Mouse (Mus musculus): Measurements from ENCODE around the gene Pomgnt1. TPM values are rescaled to one million over a fixed set of nuclear protein-coding genes. Genes with fewer than 3 reads are reported as not detected.

The Pomgnt1 gene
- polyA plus RNA-seq (2017; shearing (Covaris generic)): 10 to 100 TPM in 1 of 3 experiments, 1 to 10 TPM in 2; 7.5 to 11.5 (median 7.7) TPM

DNA sequence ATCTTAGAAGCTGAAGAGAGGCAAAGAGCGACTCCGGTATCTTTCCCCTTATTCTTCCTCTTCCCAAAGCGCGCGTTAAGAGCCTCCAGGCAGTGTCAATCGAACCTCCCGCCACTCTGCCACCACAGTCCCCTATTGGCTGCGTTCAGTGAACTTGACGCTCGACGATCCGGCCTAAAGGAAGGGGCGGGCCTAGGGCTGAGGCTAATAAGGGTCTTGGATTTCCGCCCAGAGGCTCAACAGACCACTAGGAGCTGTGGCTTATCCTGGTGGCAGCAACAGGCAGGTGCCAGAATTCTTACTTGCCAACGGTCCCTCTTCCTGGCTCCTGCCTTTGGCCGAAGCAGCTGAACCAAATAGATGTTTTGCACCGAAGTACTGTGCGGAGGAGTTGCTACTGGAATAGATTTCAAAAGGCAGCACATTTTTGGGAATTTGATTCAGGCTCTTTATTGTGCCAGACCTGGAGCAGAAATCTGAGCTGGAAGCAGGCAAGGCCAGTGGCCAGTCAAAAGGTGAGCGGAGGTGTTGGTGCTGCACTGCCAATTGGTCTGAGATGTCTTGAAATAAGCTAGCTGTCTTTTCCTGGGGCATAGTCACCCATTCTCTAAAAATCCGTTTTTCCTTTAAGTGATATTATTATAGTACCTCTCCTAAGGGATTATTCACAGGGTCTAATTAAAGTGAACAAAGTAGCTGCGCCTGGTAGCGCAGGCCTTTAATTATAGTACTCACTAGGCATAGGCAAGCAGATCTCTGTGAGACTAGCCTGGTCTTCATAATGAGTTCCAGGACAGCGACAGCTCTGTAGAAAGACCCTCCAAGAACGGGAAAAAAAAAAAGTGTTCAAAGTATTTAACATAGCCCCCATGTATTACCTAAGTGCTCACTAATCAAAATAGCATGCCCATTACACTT is at the start of gene Pomgnt1, which contains the start of gene Rad54l:
TSS of gene Pomgnt1 (plus strand) at position 239 of the 918 bp plus-strand sequence.
TSS of gene Rad54l (minus strand) at position 89 of the 918 bp plus-strand sequence.
- peak; percentile 99 for ATAC-seq

DNA sequence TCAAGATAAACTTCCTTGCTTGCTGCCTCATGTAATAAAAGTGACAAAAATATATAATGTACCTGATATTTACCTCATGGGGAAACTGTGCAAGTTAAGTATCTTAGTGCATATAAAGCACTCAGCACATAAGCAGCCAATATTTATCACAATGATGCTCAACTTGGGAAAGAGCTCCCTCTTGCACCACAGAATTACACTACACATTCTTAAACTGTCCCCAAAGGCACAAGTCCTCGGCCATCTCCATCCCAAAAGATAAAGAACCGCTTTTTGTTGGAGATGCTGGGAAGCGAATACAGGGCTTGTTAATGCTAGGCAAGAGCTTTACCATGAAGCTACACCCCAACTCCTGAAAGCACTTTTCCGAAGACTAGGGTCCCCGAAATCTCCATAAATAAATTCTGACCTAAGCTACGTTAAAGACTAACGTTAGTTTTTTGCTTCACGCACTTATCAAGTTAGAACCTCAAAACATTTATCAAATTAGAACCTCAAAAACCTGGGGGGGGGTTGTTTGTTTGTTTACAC is 49.4 kb upstream of the Pomgnt1 start:
- ATAC-seq: no peak

DNA sequence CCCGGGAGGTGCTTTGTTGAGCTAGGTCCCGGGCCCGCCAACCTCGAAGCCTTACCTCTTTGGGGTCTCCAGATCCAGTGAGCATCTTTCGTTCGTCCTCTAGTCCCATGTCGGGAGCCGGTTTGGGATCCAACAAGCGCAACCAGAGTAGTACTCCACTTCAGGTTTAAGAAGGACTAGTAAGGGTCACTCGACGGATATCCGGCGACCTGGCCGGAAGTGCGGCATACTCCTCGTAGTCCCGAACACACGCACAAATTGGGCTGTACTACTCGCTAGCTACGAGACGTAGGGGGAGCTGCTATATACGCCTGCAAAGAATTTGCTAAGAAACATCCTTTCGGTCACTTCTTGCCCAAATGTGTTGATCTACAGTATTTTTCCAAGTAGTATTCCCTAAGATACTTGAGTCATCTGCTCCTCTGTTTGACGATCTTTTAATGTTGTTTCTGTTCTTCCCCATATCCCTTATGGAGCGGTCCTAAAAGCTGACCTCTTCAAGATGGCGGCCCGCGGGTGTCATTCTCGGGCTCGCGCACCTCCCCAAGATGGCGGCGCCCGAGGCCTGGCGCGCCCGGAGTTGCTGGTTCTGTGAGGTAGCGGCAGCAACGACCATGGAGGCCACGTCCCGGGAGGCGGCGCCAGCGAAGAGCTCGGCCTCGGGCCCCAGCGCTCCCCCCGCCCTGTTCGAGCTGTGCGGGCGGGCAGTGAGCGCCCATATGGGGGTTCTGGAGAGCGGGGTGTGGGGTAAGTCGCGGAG is 48.6 kb upstream of the Pomgnt1 start, which contains the start of the genes Uqcrh and Lrrc41:
TSS of gene Uqcrh (minus strand) at position 211 of the 760 bp plus-strand sequence.
TSS of gene Lrrc41 (plus strand) at position 409 of the 760 bp plus-strand sequence.
- ATAC-seq: peak; percentile 93

DNA sequence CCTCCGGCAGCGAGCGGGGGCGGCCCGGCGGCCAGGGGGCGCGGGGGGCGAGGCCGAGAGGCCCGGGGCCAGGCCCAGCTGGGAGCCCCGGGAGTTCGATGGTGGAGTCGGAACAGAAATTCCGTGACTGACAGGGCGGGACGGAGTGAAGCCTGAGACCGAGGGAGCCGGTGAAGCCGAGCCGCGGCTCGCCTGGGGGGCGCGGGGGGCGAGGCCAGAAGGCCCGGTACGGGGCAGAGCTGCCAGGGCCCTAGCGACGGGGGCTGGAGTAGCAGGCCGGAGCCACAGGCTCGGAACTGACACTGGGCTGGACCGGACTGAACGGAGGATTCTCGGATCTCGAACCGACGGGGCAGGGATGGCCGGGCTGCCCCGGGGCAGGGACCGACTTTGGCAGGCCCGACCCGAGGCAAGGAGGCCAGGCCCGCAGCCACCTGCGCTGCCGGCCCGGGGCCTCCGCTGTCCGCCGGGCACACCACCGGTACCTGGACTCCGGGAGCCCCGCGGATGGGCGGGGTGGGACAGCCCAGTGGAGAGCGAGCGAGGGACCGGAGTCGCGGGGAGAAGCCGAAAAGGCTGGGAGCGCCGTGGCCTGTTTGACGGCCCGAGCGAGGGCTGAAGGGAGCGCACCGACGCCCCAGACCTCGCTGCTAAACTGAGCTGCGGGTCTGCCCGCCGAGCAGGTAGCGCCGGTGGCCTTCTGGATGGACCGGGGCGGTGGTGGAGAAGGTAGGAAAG is 47.8 kb upstream of the Pomgnt1 start:
- peak; percentile 18 for ATAC-seq

DNA sequence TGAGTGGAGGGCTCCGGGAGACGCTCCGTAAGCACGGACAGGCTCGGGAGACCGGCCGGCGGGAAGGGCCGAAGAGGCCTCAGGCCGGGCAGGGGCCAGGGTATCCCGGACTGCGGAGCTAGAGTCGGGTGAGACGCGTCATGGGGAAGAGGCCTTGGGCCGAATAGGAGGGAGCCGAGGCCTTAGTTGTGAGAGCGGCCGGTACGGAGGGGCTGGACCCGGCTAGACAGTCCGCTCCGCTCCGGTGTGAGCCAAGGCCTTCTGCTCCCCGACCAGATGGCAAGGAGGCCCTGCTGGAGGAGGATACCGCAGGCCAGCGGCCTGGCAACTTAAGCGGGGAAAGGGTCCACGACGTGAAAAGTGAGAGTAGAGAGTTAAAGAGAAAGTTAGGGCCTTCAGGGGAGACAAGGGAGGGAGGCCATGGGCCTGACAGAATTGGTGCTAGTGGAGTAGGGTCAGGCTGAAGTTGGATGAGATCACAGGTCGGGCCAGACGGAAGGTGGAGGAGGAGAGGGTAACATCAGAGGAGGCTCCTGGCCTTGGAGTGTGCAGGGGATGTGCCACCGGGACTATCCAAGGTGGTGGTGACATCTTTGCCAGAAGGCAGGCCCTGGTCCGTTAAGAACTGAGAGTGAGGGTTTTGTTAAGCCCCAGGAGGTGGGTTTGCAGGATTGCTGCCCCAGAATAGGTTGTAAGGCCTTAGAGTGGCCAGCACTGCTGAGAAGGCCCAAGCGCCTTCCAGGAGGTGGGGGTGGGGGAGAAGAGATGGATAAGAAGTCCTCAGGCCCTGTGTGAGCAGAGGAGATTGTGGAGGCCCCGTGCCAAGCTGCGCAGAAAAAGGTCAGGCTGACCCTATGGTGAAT is 47.0 kb upstream of the Pomgnt1 start:
- no peak for ATAC-seq

DNA sequence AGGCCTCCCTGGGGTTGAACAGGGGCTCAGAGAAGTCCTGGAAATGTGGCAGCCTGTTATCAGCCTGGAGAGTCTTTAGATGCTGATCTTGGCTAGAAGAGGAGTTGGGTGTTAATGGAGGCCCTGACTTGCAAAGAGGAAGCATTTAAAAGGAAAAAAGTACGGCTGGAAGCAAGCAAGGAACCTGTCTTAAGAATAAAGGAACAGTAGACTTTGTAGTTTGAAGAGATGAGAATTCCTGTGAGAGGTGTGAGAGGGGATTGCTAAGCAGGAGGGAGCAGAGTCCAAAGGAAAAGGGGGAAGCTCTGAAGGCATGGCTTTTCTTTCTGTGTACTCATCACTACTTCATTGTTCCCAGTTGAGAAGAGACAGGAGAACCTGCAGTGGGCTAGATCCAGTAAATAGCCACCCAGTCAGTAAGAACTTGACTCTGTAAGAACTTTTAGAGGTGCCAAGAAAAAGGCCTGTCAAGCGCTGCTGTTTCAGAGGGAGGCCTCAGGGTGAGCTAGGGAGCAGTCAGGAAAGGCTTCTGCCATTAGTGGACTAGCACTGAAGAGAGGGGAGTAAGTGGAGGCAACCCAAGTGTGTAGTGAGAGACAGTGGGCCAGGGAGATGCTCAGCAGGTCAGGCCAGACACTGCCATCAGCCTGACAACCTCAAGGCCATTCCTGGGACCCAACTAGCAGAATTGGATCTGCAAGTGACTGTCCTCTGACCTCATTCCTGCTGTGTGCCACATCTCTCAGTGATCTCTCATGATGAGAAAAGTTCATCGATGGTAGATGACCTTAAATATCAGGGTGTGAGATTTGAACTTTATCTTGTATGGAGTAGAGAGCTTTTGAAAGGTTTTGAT is 46.2 kb upstream of the Pomgnt1 start:
- ATAC-seq: no peak

DNA sequence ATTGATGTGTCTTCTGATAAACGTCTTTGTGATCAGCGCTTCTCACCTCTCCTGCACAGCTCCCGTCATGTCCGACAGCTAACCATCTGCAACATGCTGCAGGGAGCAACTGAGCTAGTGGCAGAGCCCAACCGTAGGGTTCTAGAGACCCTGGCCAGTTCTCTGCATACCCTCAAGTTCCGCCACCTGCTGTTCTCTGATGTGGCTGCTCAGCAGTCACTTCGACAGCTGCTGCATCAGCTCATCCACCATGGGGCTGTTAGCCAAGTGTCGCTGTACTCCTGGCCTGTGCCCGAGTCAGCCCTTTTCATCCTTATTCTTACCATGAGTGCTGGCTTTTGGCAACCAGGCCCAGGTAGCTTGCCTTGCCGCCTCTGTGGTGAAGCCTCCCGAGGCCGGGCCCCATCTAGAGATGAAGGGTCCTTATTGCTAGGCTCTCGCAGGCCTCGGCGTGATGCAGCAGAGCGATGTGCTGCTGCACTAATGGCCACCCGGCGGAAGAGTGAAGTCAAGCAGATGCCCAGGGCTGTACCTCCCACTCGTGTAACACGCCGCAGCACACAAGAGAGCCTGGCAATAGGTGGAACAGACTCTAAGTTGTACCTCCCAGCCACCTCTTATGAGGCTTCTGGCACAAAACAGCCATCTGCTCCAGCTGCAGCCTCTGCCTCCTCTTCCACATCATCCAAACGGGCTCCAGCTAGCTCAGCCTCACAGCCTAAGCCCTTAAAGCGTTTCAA is 35.0 kb upstream of the Pomgnt1 start:
- no peak for ATAC-seq

DNA sequence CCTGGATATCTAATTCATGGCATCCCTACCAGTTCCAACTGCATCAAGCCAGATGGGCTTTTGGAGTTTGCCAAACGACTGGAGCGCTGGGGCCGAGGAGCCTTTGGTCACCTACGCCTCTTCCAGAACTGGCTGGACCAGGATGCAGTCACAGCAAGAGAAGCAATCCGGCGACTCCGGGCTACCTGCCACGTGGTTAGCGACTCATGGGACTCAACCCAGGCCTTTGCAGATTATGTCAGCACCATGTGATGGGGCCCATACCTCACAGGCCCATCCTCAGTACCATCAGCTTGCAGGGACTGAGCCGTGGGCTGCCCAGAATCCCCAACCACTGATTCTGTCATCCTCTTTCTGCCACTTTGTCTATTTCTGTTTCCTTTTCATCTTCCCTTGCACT is 27.3 kb upstream of the Pomgnt1 start:
- no peak for ATAC-seq

DNA sequence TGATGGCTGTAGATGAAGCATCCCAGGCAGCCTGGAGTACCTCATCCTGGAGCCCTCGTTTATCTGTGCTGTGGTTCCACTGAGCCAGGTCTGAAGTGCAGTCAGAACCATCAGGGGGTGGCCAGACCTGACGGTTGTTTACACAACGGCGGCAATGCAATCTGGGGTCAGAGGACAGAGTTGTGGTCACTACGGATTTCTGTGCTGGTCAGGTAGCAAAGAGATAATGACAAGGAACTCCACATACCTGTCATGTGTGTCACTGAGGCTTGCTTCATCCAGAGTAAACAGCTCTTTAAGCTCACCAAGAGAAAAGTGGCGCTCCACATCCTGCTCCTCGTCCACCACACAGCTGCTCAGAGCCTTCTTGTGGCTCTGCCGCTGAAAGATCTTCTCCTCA is 26.4 kb upstream of the Pomgnt1 start:
- no peak for ATAC-seq

DNA sequence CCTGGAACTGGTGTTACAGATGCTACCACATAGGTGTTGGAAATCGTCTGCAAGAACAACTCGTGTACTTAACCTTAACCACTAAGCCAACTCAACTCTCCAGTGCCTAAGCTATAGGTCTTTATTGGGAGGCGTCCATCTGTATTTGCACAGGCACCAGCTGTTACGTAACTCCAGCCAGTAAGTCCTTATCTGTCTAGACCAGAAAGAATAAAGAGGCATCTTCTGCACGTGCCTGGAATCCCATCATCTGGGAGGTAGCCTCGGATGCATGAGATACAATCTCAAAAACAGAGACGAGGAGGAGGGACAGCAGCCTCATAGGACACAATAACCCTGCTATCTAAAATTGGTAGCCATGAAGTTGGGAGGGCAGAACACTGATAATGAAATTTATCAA is 22.7 kb upstream of the Pomgnt1 start:
- ATAC-seq: no peak

DNA sequence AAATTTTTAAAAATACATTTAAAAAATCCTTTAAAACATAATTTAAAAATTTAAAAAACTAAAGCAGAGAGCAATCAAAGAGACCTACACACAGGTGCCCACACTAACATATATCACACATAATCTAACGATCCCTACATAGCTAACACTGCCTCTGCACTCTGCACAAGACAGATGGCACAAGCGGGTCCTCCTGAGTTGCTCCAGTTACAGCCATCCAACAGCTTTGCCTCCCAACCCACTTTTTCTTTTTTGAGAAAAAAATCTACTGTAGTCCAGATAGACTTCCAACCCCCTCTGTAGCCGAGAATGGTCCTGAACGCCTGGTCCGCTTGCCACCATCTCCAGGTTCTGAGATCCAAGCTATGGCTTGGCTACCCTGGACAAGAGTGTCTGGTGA is 18.4 kb upstream of the Pomgnt1 start:
- ATAC-seq: no peak

DNA sequence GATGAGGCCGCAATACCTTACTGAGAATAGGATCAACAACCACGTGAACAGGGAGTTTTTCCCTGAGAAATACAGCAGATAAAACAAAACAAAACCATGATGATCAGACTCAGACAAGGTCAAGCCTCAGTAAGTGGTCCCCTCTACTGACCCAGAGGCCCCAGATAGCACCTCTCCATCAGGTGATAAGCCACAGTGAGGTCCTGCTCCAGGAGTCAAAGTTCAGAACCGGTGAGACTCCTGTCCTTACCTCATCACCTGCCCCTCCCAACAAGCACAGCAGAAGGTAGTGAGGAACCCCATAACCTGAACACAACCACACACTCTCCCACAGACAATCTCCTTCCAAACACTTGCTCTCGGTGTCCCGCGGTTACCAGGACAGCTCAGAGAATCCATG is 12.9 kb upstream of the Pomgnt1 start:
- ATAC-seq: no peak

DNA sequence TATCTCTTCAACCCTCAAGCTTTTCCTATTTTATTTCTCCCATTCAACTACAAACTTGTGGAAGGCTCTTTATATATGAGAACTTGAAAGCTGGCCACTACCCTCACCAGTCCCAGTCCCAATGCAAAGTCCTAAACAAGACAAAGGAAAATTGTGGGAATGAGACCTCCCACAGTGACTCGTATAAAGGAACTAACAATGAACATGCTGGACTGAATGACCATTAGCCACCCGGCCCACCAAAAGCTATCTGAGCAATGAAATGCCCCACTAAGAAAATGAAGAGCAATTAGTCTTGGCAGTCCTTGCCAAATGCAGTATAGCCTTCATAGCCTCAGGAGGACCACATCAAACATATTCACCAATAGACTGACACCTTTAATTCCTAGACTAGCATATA is 12.2 kb upstream of the Pomgnt1 start:
- no peak for ATAC-seq

DNA sequence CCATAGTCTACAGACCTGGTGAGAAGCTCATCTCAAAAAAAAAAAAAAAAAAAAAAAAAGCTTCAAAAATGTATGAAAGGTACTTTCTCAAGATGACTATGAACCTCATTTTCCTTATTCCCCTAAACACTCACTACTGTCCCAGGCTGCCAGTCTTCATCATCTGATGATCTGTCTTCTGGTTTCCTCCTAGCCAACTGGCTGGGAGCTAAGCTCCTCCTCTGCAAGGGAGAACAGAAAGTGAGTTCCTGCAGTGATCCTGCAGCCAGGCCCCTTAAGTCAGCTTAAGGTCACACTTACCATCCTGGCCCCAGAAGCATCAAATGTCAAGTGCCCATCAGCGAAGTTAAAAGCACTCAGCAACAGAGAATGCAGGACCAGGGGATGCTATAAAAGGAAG is 878 bp upstream of the Pomgnt1 start:
- no peak for ATAC-seq

DNA sequence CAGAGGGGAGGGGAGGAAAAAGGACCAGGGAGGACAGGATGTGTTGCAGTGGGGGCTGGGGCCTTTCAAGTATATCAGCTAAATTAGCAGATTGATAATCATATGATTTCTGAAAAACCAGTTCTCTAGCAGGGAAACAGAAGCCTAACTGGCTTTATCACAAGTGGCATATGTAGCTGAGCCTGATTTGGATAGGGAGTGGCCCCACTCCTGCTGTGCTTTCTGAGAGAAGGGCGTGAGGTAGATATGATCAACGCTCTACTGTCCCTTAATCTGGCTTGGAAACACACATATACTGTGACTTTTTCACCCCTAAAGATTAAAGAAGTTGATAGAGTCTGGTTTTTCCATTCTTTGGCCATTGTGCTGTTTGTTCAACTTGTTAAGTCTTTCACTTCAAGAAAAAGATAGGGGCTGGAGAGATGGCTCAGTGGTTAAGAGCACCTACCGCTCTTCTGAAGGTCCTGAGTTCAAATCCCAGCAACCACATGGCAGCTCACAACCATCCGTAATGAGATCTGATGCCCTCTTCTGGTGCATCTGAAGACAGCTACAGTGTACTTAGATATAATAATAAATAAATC is 2.3 kb downstream of the Pomgnt1 start:
- no peak for ATAC-seq

DNA sequence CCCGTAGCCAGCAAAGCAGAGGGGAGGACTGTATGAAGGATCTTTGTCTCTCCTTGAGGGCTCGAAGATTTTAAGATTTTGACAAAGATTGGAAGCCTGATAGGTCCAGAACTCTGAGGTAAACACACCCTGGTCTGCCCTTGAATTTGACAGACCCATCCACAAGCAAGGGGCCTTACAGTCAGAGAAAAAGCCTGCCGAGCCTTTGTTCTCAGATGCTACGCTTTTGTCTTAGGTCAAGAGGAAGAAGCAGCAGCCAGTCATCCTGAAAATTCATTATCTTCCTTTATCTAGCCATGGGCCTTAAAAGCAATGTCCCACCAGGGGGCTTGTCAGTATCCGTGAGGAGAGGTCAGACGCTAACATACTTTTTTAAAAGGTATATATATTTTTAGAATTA is 4.3 kb downstream of the Pomgnt1 start:
- no peak for ATAC-seq

DNA sequence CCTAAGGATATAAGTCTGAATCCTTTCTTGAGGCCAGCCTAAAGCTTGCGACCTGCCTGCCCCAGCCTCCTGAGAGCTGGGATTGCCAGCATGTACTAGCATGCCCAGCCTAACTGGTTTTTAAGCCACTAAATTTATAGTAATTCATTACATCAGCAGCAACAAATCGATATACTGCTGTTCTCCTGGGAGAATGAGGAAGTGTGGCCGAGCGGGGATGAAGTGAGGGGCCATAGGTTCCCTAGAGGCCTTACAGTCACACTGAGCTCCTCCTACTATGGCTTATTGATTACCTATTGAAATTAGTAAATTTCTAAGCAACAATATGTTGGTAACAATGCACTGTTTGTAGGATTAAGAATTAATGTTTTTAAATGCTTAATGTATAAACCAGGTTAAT is 9.5 kb downstream of the Pomgnt1 start:
- no peak for ATAC-seq

DNA sequence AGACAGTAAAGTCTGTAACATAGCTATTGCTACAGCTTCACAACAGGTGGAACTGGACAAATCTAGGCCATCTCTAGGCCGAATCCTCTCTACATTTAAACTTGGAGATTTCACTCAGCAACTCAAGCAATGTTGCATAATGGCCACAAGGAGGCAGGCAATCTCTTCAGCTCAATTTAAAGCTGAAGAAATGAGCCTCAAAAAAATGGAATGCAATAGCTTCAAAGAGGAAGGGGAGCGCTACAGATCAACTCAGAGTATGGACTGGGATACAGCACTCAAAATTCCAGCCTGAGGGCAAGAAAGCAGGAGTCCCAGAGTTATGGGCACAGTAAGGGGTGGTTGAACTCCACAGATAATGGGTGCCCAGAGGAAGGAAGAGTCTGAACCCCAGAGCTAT is 11.3 kb downstream of the Pomgnt1 start:
- ATAC-seq: peak; percentile 61

DNA sequence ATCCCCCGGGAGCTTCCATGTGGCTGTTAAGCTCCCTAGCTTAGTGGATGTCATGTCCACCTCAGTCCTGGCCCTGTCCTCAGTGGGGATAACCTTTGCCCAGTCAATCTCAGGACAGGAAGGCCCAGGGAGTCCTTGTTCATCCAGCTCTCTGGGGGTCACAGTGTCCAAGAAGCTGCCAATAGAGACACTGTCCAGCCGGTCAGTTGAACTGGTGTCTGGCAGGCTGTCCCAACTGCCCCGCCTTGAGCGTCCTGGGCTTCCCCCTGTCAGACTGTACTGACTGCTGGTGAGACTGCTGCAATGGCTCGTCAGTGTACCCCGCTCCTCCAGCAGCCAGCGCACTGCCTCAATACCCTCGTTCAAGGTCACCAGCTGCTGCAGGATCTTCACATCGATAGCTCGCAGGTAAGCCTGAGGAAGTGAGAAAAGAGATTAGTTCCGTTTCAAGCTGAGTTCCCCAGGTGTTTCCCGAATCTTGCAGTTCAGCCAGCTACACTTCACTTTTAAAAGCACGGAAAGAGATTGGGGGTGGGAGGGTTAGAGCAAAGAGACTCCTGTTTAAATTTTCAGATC is 13.9 kb downstream of the Pomgnt1 start:
- no peak for ATAC-seq

Measured in inflammation-experienced regulatory T-cells, adult 6 months (primary cell).